Mouse (Mus musculus) lung, postnatal 0 days (tissue): ENCODE results near the gene E2f3. TPM values are rescaled to one million over a fixed set of nuclear protein-coding genes. Genes with fewer than 3 reads are reported as not detected.

Experiments
- ATAC-seq: fragments of 200-750 bp; cut with Nextera tagmentation; 2 replicates; pipeline ENCODE4 v1.8.0; 2017; ENCODE audit warnings: moderate library complexity
- DNase-seq: peaks from one replicate; pipeline ENCODE4 v3.0.0-alpha.2; 2016; ENCODE audit warnings: low spot score
- H3K27ac ChIP-seq: fragments of 300-500 bp; sonication (generic); 2 replicates; pipeline ENCODE4 v1.5.1; 2014; ENCODE audit warnings: antibody characterized with exemption, mild to moderate bottlenecking, low read length, mixed read lengths
- H3K27me3 ChIP-seq: fragments of 300-500 bp; sonication (generic); replicated peaks from 2 replicates; pipeline ENCODE4 v1.6.1; 2014; ENCODE audit warnings: low read length, mixed read lengths; ENCODE audit not compliant: insufficient read depth
- H3K36me3 ChIP-seq: fragments of 300-500 bp; sonication (generic); 2 replicates; pipeline ENCODE4 v1.6.1; 2014; ENCODE audit warnings: low read length, mixed read lengths; ENCODE audit not compliant: insufficient read depth
- H3K4me1 ChIP-seq: fragments of 300-500 bp; sonication (generic); 2 replicates; pipeline ENCODE4 v1.6.1; 2014; ENCODE audit warnings: antibody characterized with exemption, low read depth, low read length, mixed read lengths; ENCODE audit not compliant: insufficient read depth
- H3K4me2 ChIP-seq: fragments of 300-500 bp; sonication (generic); replicated peaks from 2 replicates; pipeline ENCODE4 v1.6.1; 2014; ENCODE audit warnings: low read depth, mild to moderate bottlenecking, low read length, moderate library complexity, mixed read lengths
- H3K4me3 ChIP-seq: fragments of 300-500 bp; sonication (generic); 2 replicates; pipeline ENCODE4 v1.5.1; 2014; ENCODE audit warnings: low read depth, low read length
- H3K9ac ChIP-seq: fragments of 300-500 bp; sonication (generic); replicated peaks from 2 replicates; pipeline ENCODE4 v1.6.1; 2014; ENCODE audit warnings: low read depth, mild to moderate bottlenecking
- H3K9me3 ChIP-seq: fragments of 300-500 bp; sonication (generic); 2 replicates; pipeline ENCODE4 v1.6.1; 2016; ENCODE audit warnings: low read length, mixed read lengths
- CTCF ChIP-seq: IDR thresholded peaks from 2 replicates; pipeline ENCODE4 v1.5.1; 2016; ENCODE audit warnings: antibody characterized with exemption, mild to moderate bottlenecking
- EP300 ChIP-seq: IDR thresholded peaks from 2 replicates; pipeline ENCODE4 v1.6.1; 2016; ENCODE audit warnings: antibody characterized with exemption, mild to moderate bottlenecking, control low read depth
- WGBS: fragments of 180-500 bp; shearing (Covaris S2); extraction: QIAGEN DNeasy Blood & Tissue Kit; methylation state at CpG from one replicate; pipeline ENCODE4 v1.1.7; 2014; 5-methylcytosine and 5-hydroxymethylcytosine counted together
- polyA plus RNA-seq: library from polyadenylated mRNA; unstranded; fragments of >200 nt; fragmentation: Nextera tagmentation; extraction: Ambion mirVana; gene quantifications from 2 replicates; pipeline ENCODE4 v1.2.1, GENCODE M21; 2015

E2f3 gene
- polyA plus RNA-seq, 1 experiment from 2014 or later = 2.6 TPM

GRCm38 (mm10) chr13:29903341-29903740 lies 82.5 kb downstream of the E2f3 start:
- Histone ChIP-seq H3K27me3 (no peaks in the 10 kb centered on the region), H3K9ac (no peak overlapping the region), H3K4me1 (no peaks in the 10 kb centered on the region), H3K4me2 (no peak overlapping the region), H3K27ac (no peak overlapping the region), H3K36me3 (no peaks in the 10 kb centered on the region), H3K9me3 (no peaks in the 10 kb centered on the region), H3K4me3 (no peak overlapping the region)
- DNase-seq = no peak
- TF ChIP-seq CTCF (no peak), EP300 (no peak)
- no peak for ATAC-seq
- WGBS = 91% methylated on average over 1 of the region's 1 CpGs

- DNase-seq (no peak), ATAC-seq (no peak)
Measured at GRCm38 (mm10) chr13:29902676-29903075, 83.2 kb downstream of the E2f3 start.

GRCm38 (mm10) chr13:29901641-29902040 lies 84.2 kb downstream of the E2f3 start:
- TF ChIP-seq EP300 (no peak), CTCF (no peak)
- no peaks in the 10 kb centered on the region for H3K4me1 ChIP-seq
- no peak overlapping the region for H3K4me3 ChIP-seq
- DNase-seq (peak; percentile 27), ATAC-seq (no peak)
- H3K36me3 ChIP-seq = no peaks in the 10 kb centered on the region
- no peaks in the 10 kb centered on the region for H3K27me3 ChIP-seq
- no peak overlapping the region for H3K9ac ChIP-seq
- WGBS = 49% methylated on average over 4 of the region's 4 CpGs
- no peak overlapping the region for H3K4me2 ChIP-seq
- H3K9me3 ChIP-seq = no peaks in the 10 kb centered on the region
- H3K27ac ChIP-seq = no peak overlapping the region

More at GRCm38 (mm10) chr13:29902676-29903075, 83.2 kb downstream of the E2f3 start:
- Histone ChIP-seq H3K4me3 (no peak overlapping the region), H3K36me3 (no peaks in the 10 kb centered on the region), H3K9ac (no peak overlapping the region), H3K27ac (no peak overlapping the region), H3K4me1 (no peaks in the 10 kb centered on the region), H3K4me2 (no peak overlapping the region), H3K9me3 (no peaks in the 10 kb centered on the region), H3K27me3 (no peaks in the 10 kb centered on the region)
- TF ChIP-seq EP300 (no peak), CTCF (no peak)
- 89% methylated on average over 1 of the region's 1 CpGs for WGBS

GRCm38 (mm10) chr13:29866780-29867179 lies 119.1 kb downstream of the E2f3 start:
- H3K9ac ChIP-seq = no peak overlapping the region
- H3K27me3 ChIP-seq = no peaks in the 10 kb centered on the region
- H3K27ac ChIP-seq = no peak overlapping the region
- no peak for ATAC-seq
- H3K9me3 ChIP-seq = no peaks in the 10 kb centered on the region
- 65% methylated on average over 3 of the region's 3 CpGs for WGBS
- DNase-seq = no peak
- H3K4me1 ChIP-seq = no peaks in the 10 kb centered on the region
- no peaks in the 10 kb centered on the region for H3K36me3 ChIP-seq
- no peak overlapping the region for H3K4me3 ChIP-seq
- H3K4me2 ChIP-seq = no peak overlapping the region
- no peak for TF ChIP-seq CTCF
- TF ChIP-seq EP300 = no peak

- no peaks in the 10 kb centered on the region for H3K4me1 ChIP-seq
- H3K27me3 ChIP-seq = no peaks in the 10 kb centered on the region
- 48% methylated on average over 6 of the region's 6 CpGs for WGBS
- no peak overlapping the region for H3K4me3 ChIP-seq
- no peak overlapping the region for H3K27ac ChIP-seq
- DNase-seq (no peak), ATAC-seq (no peak)
- H3K4me2 ChIP-seq = no peak overlapping the region
- TF ChIP-seq CTCF = no peak
- no peak for TF ChIP-seq EP300
- no peak overlapping the region for H3K9ac ChIP-seq
- H3K9me3 ChIP-seq = no peaks in the 10 kb centered on the region
- no peaks in the 10 kb centered on the region for H3K36me3 ChIP-seq
Measured at GRCm38 (mm10) chr13:29864331-29864730, 121.5 kb downstream of the E2f3 start.

GRCm38 (mm10) chr13:29860087-29860486 lies 125.8 kb downstream of the E2f3 start:
- H3K4me2 ChIP-seq = no peak overlapping the region
- no peak for TF ChIP-seq CTCF
- no peak for TF ChIP-seq EP300
- H3K4me3 ChIP-seq = no peak overlapping the region
- no peaks in the 10 kb centered on the region for H3K36me3 ChIP-seq
- 61% methylated on average over 2 of the region's 2 CpGs for WGBS
- H3K4me1 ChIP-seq = no peaks in the 10 kb centered on the region
- no peak overlapping the region for H3K27ac ChIP-seq
- no peaks in the 10 kb centered on the region for H3K27me3 ChIP-seq
- H3K9me3 ChIP-seq = no peaks in the 10 kb centered on the region
- no peak for ATAC-seq
- H3K9ac ChIP-seq = no peak overlapping the region
- no peak for DNase-seq

- H3K4me3 ChIP-seq = no peak overlapping the region
- H3K4me2 ChIP-seq = no peak overlapping the region
- DNase-seq = peak; percentile 85
- ATAC-seq = peak; percentile 64
- H3K27ac ChIP-seq = no peak overlapping the region
- no peaks in the 10 kb centered on the region for H3K27me3 ChIP-seq
- H3K36me3 ChIP-seq = no peaks in the 10 kb centered on the region
- no peak overlapping the region for H3K9ac ChIP-seq
- WGBS = 14% methylated on average over 4 of the region's 4 CpGs
- H3K9me3 ChIP-seq = no peaks in the 10 kb centered on the region
- no peaks in the 10 kb centered on the region for H3K4me1 ChIP-seq
- TF ChIP-seq EP300 (no peak), CTCF (peak; percentile 72)
Measured at GRCm38 (mm10) chr13:29857436-29857835, 128.4 kb downstream of the E2f3 start.

Other genes with a start within 250 kb of the E2f3 start
- 14.7 and 16.2 TPM in 2 replicates for gene Cdkal1, start 130.4 kb downstream of the E2f3 start, polyA plus RNA-seq
- 18.6 and 20.6 TPM in 2 replicates for gene Mboat1, start 150.4 kb upstream of the E2f3 start, polyA plus RNA-seq